Mouse (Mus musculus) cortical plate, adult 2 months (tissue): ENCODE data around the gene St3gal3.

Source experiments
- CTCF ChIP-seq: fragments of 200-500 bp; IDR thresholded peaks from 2 replicates; pipeline ENCODE4 v1.5.1; 2011; ENCODE audit warnings: mild to moderate bottlenecking, control low read depth, low read length; ENCODE audit not compliant: insufficient read depth; ENCODE audit errors: extremely low read depth
- POLR2A ChIP-seq: fragments of 200-500 bp; IDR thresholded peaks from 2 replicates; pipeline ENCODE4 v1.6.1; 2011; ENCODE audit warnings: mild to moderate bottlenecking, low read length, control low read depth; ENCODE audit not compliant: insufficient read depth; ENCODE audit errors: extremely low read depth

DNA sequence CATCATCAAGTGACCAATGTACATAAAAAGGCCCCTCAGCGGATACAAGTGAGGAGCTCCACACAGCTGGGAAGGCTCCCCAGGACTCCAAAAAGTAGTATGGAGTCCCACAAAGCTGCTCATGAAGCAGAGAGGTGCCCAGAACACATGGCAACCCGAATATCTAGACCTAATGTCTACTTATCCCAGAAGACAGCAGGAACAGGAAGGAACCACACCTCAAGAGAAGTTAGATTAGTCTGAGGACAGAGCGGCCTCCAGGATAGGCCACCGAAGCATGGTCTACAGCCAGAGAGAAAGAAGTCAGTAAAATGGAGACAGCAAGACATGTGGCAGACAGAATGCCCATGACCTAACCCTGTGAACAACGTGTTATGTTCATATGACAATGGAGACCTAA is 20.2 kb upstream of the St3gal3 start:
- no peak for TF ChIP-seq CTCF
- TF ChIP-seq POLR2A = no peak
